Mouse (Mus musculus): Measurements from ENCODE around the gene Pcnt.

DNA sequence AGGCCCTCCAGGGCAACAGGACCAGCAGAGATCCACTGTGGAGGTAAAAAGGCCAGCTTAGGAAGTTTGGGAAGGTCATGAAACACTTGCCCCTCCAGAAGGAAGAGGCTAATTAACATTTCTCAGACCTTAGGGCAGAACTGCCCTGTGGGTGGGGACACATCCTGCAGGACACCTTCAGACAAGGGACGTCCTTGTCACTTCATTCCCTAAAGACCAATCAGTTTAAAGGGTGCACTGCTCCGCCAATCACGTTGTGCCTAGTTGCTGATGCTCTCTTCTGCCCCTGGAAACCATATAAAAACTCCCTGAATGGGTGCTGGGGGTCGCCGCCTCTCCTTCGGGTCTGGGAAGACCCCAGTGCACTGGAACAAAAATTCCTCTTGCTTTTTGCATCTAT, 20.1 kb upstream of the Pcnt start:
- no peak for TF ChIP-seq POLR2A (IDR thresholded peaks at IDR 0.05; ENCODE audit: insufficient read depth, low read depth, low read length)
- no peak for TF ChIP-seq CTCF (IDR thresholded peaks at IDR 0.05)
- TF ChIP-seq EP300 (IDR thresholded peaks at IDR 0.05; ENCODE audit: insufficient read depth, low read depth, low read length), result no peak

Data from heart, adult 2 months (tissue).